Mouse (Mus musculus) CH12.LX (cell line): ENCODE measurements at regions not wholly inside any gene's neighbourhood (a gene's known extent, or its start where the extent isn't known, plus 50 kb on each side); places are given as distances from the start of the nearest gene placed in this dataset.

Experiments
- DNase-seq: peaks from one replicate; pipeline ENCODE4 v3.0.0-alpha.2; 2013; ENCODE audit errors: extremely low read depth
- H3K27ac ChIP-seq: 2 replicates; pipeline ENCODE4 v1.5.1; 2012; ENCODE audit warnings: low read depth, mild to moderate bottlenecking, control low read depth, moderate library complexity; ENCODE audit not compliant: insufficient read depth
- H3K27me3 ChIP-seq: replicated peaks from 2 replicates; pipeline ENCODE3; 2012; ENCODE audit warnings: inconsistent platforms
- H3K36me3 ChIP-seq, 2 experiments: replicated peaks in 1 of 2; 2 replicates each; pipeline versions ENCODE3 to v1.6.1; 2012; ENCODE audit warnings: inconsistent platforms in 1 of 2, low read length in 1 of 2, mild to moderate bottlenecking in 1 of 2, mixed read lengths in 1 of 2, moderate library complexity in 1 of 2; ENCODE audit not compliant: control insufficient read depth in 1 of 2, insufficient read depth in 1 of 2
- H3K4me1 ChIP-seq, 2 experiments: 2 replicates each; pipeline ENCODE4 v1.6.1; 2012; ENCODE audit warnings: inconsistent platforms in 1 of 2, moderate library complexity in 1 of 2; ENCODE audit not compliant: insufficient read depth in 2 of 2, control insufficient read depth in 1 of 2
- H3K4me2 ChIP-seq: 2 replicates; pipeline ENCODE4 v1.6.1; 2012; ENCODE audit warnings: low read depth, mild to moderate bottlenecking, control low read depth; ENCODE audit not compliant: poor library complexity, insufficient read depth, severe bottlenecking
- H3K4me3 ChIP-seq, 3 experiments: fragments of 150-350 bp in 1 of 3; sonication (generic) in 1 of 3; replicated peaks in 1 of 3; 2 replicates each; pipeline versions ENCODE3 to v1.5.1; 2011 to 2012; ENCODE audit warnings: low read depth in 2 of 3, low read length in 2 of 3, mild to moderate bottlenecking in 2 of 3, moderate library complexity in 2 of 3, control low read depth in 1 of 3, improper control_type of control experiment in 1 of 3, inconsistent platforms in 1 of 3, mixed read lengths in 1 of 3; ENCODE audit not compliant: poor library complexity in 1 of 3
- H3K79me2 ChIP-seq: replicated peaks from 2 replicates; pipeline ENCODE4 v1.6.1; 2012; ENCODE audit warnings: mild to moderate bottlenecking, moderate library complexity; ENCODE audit not compliant: control insufficient read depth, poor library complexity, insufficient read depth, severe bottlenecking; ENCODE audit errors: extremely low read depth
- H3K9ac ChIP-seq: 2 replicates; pipeline ENCODE4 v1.6.1; 2012; ENCODE audit warnings: low read depth, mild to moderate bottlenecking, control low read depth, moderate library complexity; ENCODE audit not compliant: insufficient read depth
- H3K9me3 ChIP-seq: replicated peaks from 2 replicates; pipeline ENCODE3; 2012; ENCODE audit warnings: low read length, inconsistent platforms, mixed read lengths
- BHLHE40 ChIP-seq: IDR thresholded peaks from 2 replicates; pipeline ENCODE4 v1.6.1; 2011; ENCODE audit warnings: mild to moderate bottlenecking, low read depth, low read length, improper control_type of control experiment
- CHD2 ChIP-seq: IDR thresholded peaks from 2 replicates; pipeline ENCODE4 v1.6.1; 2011; ENCODE audit warnings: low read length, improper control_type of control experiment
- ELF1 ChIP-seq: IDR thresholded peaks from 2 replicates; pipeline ENCODE4 v1.6.1; 2014; ENCODE audit warnings: low read depth, mild to moderate bottlenecking, inconsistent platforms, low read length, improper control_type of control experiment
- EP300 ChIP-seq: IDR thresholded peaks from 2 replicates; pipeline ENCODE4 v1.6.1; 2011; ENCODE audit warnings: low read length, improper control_type of control experiment
- ETS1 ChIP-seq: conservative IDR thresholded peaks from 2 replicates; pipeline ENCODE4 v1.6.1; 2012; ENCODE audit warnings: low read depth, mild to moderate bottlenecking, inconsistent platforms, low read length, improper control_type of control experiment, moderate library complexity
- GABPA ChIP-seq: IDR thresholded peaks from 2 replicates; pipeline ENCODE4 v1.6.1; 2012; ENCODE audit warnings: low read depth, low read length, improper control_type of control experiment, inconsistent platforms; ENCODE audit not compliant: insufficient replicate concordance
- HCFC1 ChIP-seq: IDR thresholded peaks from 2 replicates; pipeline ENCODE4 v1.6.1; 2012; ENCODE audit warnings: low read depth, mild to moderate bottlenecking, inconsistent platforms, low read length, improper control_type of control experiment
- JUND ChIP-seq: conservative IDR thresholded peaks from 2 replicates; pipeline ENCODE4 v1.6.1; 2011; ENCODE audit warnings: low read depth, low read length, improper control_type of control experiment
- MAFK ChIP-seq: IDR thresholded peaks from 2 replicates; pipeline ENCODE4 v1.6.1; 2011; ENCODE audit warnings: low read length, improper control_type of control experiment; ENCODE audit not compliant: insufficient replicate concordance
- MYC ChIP-seq: IDR thresholded peaks from 2 replicates; pipeline ENCODE4 v1.6.1; 2011; ENCODE audit warnings: low read depth, mild to moderate bottlenecking, improper control_type of control experiment, low read length
- NELFE ChIP-seq: IDR thresholded peaks from 2 replicates; pipeline ENCODE4 v1.6.1; 2011; ENCODE audit warnings: low read depth, low read length, improper control_type of control experiment
- POLR2A ChIP-seq: IDR thresholded peaks from 2 replicates; pipeline ENCODE4 v1.6.1; 2011; ENCODE audit warnings: low read depth, mild to moderate bottlenecking, improper control_type of control experiment, low read length
- RAD21 ChIP-seq: IDR thresholded peaks from 2 replicates; pipeline ENCODE4 v1.6.1; 2011; ENCODE audit warnings: low read depth, mild to moderate bottlenecking, low read length, improper control_type of control experiment, moderate library complexity
- SIN3A ChIP-seq: IDR thresholded peaks from 2 replicates; pipeline ENCODE4 v1.6.1; 2012; ENCODE audit warnings: low read length, improper control_type of control experiment, inconsistent platforms
- USF2 ChIP-seq: conservative IDR thresholded peaks from 2 replicates; pipeline ENCODE4 v1.6.1; 2011; ENCODE audit warnings: low read depth, low read length, improper control_type of control experiment
- ZMIZ1 ChIP-seq: IDR thresholded peaks from 2 replicates; pipeline ENCODE4 v1.6.1; 2012; ENCODE audit warnings: low read depth, mild to moderate bottlenecking, inconsistent platforms, low read length, improper control_type of control experiment
- ZNF384 ChIP-seq: IDR thresholded peaks from 2 replicates; pipeline ENCODE4 v1.6.1; 2012; ENCODE audit warnings: low read depth, low read length, improper control_type of control experiment, inconsistent platforms
- dilution Hi-C: fragments of 300-500 bp; cut with MboI; formaldehyde crosslinking; loops from 2 replicates; pipeline ENCODE4 v1.14.3; 2020; ENCODE audit warnings: low sequenced_read_pairs; ENCODE audit not compliant: extremely low pct_unique_long_range_greater_than_20kb, extremely low pct_ligation_motif_present
- in situ Hi-C: fragments of 300-500 bp; cut with MboI; formaldehyde crosslinking; loops from 3 replicates; pipeline ENCODE4 v1.14.3; 2019; ENCODE audit warnings: low sequenced_read_pairs, low pct_ligation_motif_present, low pct_unique_long_range_greater_than_20kb, mixed read lengths

GRCm38 (mm10) chr4:105938886-105939285 is 149.2 kb downstream of the Gm12728 start:
- Histone ChIP-seq H3K9ac (no peak overlapping the region), H3K4me2 (no peak overlapping the region), H3K4me1 (no peaks in the 10 kb centered on the region), H3K4me3 (no peak overlapping the region), H3K27me3 (peaks cover 36% of the 10 kb centered on the region), H3K9me3 (no peaks in the 10 kb centered on the region), H3K36me3 (no peaks in the 10 kb centered on the region), H3K79me2 (no peaks in the 10 kb centered on the region), H3K27ac (no peak overlapping the region)
- in situ Hi-C loops, result no loop called here
- TF ChIP-seq GABPA (no peak), ELF1 (no peak), MAFK (no peak), USF2 (no peak), POLR2A (no peak), NELFE (no peak), JUND (no peak), MYC (no peak), ZNF384 (no peak), ETS1 (no peak), ZMIZ1 (no peak), HCFC1 (no peak)
- dilution Hi-C loops, result no loop called here
- no peak for DNase-seq

GRCm38 (mm10) chr4:105939636-105940199 is 150.0 kb downstream of the Gm12728 start:
- Histone ChIP-seq H3K79me2 (no peaks in the 10 kb centered on the region), H3K27ac (no peak overlapping the region), H3K27me3 (peaks cover 39% of the 10 kb centered on the region), H3K9me3 (no peaks in the 10 kb centered on the region), H3K36me3 (no peaks in the 10 kb centered on the region), H3K4me3 (no peak overlapping the region), H3K4me2 (no peak overlapping the region), H3K4me1 (no peaks in the 10 kb centered on the region), H3K9ac (no peak overlapping the region)
- dilution Hi-C loops (no loop called here), in situ Hi-C loops (no loop called here)
- DNase-seq, result no peak
- TF ChIP-seq MAFK (no peak), EP300 (no peak), BHLHE40 (no peak), SIN3A (no peak), USF2 (no peak), RAD21 (no peak), ZNF384 (no peak)

- TF ChIP-seq CHD2 (no peak), BHLHE40 (no peak), GABPA (no peak)
- H3K4me1 ChIP-seq, result no peaks in the 10 kb centered on the region
- in situ Hi-C loops (no loop called here), dilution Hi-C loops (no loop called here)
- H3K27ac ChIP-seq, result no peak overlapping the region
- no peak for DNase-seq
- H3K9ac ChIP-seq, result no peak overlapping the region
- no peak overlapping the region for H3K4me3 ChIP-seq
- H3K4me2 ChIP-seq, result no peak overlapping the region
- no peaks in the 10 kb centered on the region for H3K36me3 ChIP-seq
- H3K27me3 ChIP-seq, result peaks cover 45% of the 10 kb centered on the region
- no peaks in the 10 kb centered on the region for H3K79me2 ChIP-seq
- H3K9me3 ChIP-seq, result no peaks in the 10 kb centered on the region
Observed at GRCm38 (mm10) chr4:105940891-105941290, 151.2 kb downstream of the Gm12728 start.
